In the genomic region with DNA sequence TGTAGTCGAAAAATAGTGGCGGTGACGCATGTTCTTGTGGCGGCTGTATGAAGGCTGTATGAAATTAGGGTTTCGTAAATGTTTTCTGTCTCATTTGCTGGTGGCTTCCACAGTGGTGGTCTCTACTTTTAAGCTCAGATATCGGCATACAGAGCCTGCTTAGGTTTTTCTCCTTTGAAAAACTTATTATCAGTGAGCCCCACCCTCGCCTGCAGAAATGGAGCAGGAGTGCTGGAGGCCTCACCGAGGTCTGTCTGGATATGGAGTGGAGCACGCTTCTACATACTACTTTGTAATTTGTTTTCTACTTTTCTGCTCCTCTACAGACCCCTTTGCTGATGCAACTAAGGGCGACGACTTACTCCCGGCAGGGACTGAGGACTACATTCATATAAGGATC, we compare ENCODE assay signal across 8 mouse cellular contexts. TPM values are rescaled to one million over a fixed set of nuclear protein-coding genes. Genes with fewer than 3 reads are reported as not detected.
DNase-seq lines count a peak whose midpoint lies in the region; ATAC-seq and TF ChIP-seq lines count a peak whose summit lies in the region.

No protein-coding gene starts in this region.

- peaks cover 23% of the 10 kb centered on the region for H3K36me3 ChIP-seq in heart, embryonic 15.5 days
- H3K36me3 ChIP-seq in intestine, embryonic 14.5 days (ENCODE audit: control insufficient read depth, insufficient read depth, low read length) = peaks cover 28% of the 10 kb centered on the region
- peaks cover 15% of the 10 kb centered on the region; the same call in 1 of the 2 replicates for H3K36me3 ChIP-seq in midbrain, embryonic 15.5 days (replicated peaks)

- peak overlapping the region; percentile 98 for H3K4me3 ChIP-seq in heart, embryonic 15.5 days
- H3K4me3 ChIP-seq in cortical plate, adult 2 months (ENCODE audit: insufficient read depth, low read length) = peak overlapping the region; percentile 81
- H3K4me3 ChIP-seq in intestine, embryonic 14.5 days (ENCODE audit: low read depth, low read length) = peak overlapping the region; percentile 93
- H3K4me3 ChIP-seq in midbrain, embryonic 15.5 days = peak overlapping the region; percentile 98

- peak overlapping the region; percentile 99 for H3K9ac ChIP-seq in heart, embryonic 15.5 days
- peak overlapping the region; percentile 98 for H3K9ac ChIP-seq in intestine, embryonic 14.5 days (ENCODE audit: low read length)
- peak overlapping the region; percentile 100 for H3K9ac ChIP-seq in midbrain, embryonic 15.5 days

- no peak for ATAC-seq in heart, embryonic 15.5 days (replicated peaks; ENCODE audit: insufficient number of reproducible peaks, insufficient read depth, low FRiP score, low read depth)
- ATAC-seq in intestine, embryonic 14.5 days (replicated peaks; ENCODE audit: low FRiP score, low TSS enrichment, low read depth) = no peak
- ATAC-seq in midbrain, embryonic 15.5 days (replicated peaks) = no peak

- 0 out of 2 replicates have a peak overlapping the region, but pooled peaks have one; percentile 92 for H3K27ac ChIP-seq in heart, embryonic 15.5 days
- no peak overlapping the region for H3K27ac ChIP-seq in cortical plate, adult 2 months (ENCODE audit: insufficient read depth, low read length)
- no peak overlapping the region for H3K27ac ChIP-seq in intestine, embryonic 14.5 days (ENCODE audit: low read depth)
- peak overlapping the region; percentile 95; the same call in 1 of the 2 replicates for H3K27ac ChIP-seq in midbrain, embryonic 15.5 days

- no peaks in the 10 kb centered on the region for H3K9me3 ChIP-seq in heart, embryonic 15.5 days (replicated peaks)
- no peaks in the 10 kb centered on the region for H3K9me3 ChIP-seq in intestine, embryonic 14.5 days (ENCODE audit: control insufficient read depth, low read length)
- no peaks in the 10 kb centered on the region for H3K9me3 ChIP-seq in midbrain, embryonic 15.5 days

- DNase-seq in heart, postnatal 10 days = no peak
- DNase-seq in intestine, embryonic 14.5 days (ENCODE audit: low spot score) = no peak
- DNase-seq in adrenal gland, adult 2 months = no peak
- no peak for DNase-seq in right cerebral cortex, adult 18-20 months
- DNase-seq in ovary, postnatal 36 days (ENCODE audit: low spot score) = no peak

- H3K27me3 ChIP-seq in heart, embryonic 15.5 days = no peaks in the 10 kb centered on the region
- H3K27me3 ChIP-seq in intestine, embryonic 14.5 days (replicated peaks; ENCODE audit: control insufficient read depth, insufficient read depth, low read length) = no peaks in the 10 kb centered on the region
- no peaks in the 10 kb centered on the region for H3K27me3 ChIP-seq in midbrain, embryonic 15.5 days (replicated peaks)

- TF ChIP-seq CTCF in cortical plate, adult 2 months (IDR thresholded peaks at IDR 0.05; ENCODE audit: extremely low read depth, insufficient read depth, low read length) = no peak

- no peak for TF ChIP-seq POLR2A in cortical plate, adult 2 months (IDR thresholded peaks at IDR 0.05; ENCODE audit: extremely low read depth, insufficient read depth, low read length)

- H3K4me2 ChIP-seq in heart, embryonic 15.5 days = peak overlapping the region; percentile 83
- H3K4me2 ChIP-seq in intestine, embryonic 14.5 days (ENCODE audit: low read length) = peak overlapping the region; percentile 87
- peak overlapping the region; percentile 62 for H3K4me2 ChIP-seq in midbrain, embryonic 15.5 days

- peaks cover 11% of the 10 kb centered on the region for H3K4me1 ChIP-seq in heart, embryonic 15.5 days (replicated peaks)
- peaks cover 2% of the 10 kb centered on the region; the same call in 1 of the 2 replicates for H3K4me1 ChIP-seq in cortical plate, adult 2 months (ENCODE audit: control insufficient read depth, insufficient read depth, low read length)
- peaks cover 13% of the 10 kb centered on the region for H3K4me1 ChIP-seq in intestine, embryonic 14.5 days (replicated peaks; ENCODE audit: control insufficient read depth, insufficient read depth, low read length)
- H3K4me1 ChIP-seq in midbrain, embryonic 15.5 days = peaks cover 26% of the 10 kb centered on the region

- intact Hi-C loops in heart, postnatal 10 days (cut with DNase I) = loop anchor here (10.0 kb wide), 1 partner anchor 359 kb away; no protein-coding TSS in a partner anchor

- 68% methylated on average over 12 of the region's 12 CpGs for WGBS in heart, embryonic 15.5 days
- 75% methylated on average over 12 of the region's 12 CpGs for WGBS in intestine, embryonic 14.5 days
- 72% methylated on average over 12 of the region's 12 CpGs for WGBS in midbrain, embryonic 15.5 days

RNA-seq across cellular contexts. Expression of a gene that starts 1.7 kb away (rescaled TPM):
- polyA plus RNA-seq in heart, embryonic 15.5 days (2015; fragmentation: Nextera tagmentation; extraction: Ambion mirVana) = 120 and 133 TPM in 2 replicates
- 10 to 100 TPM; 61.5 to 62.0 TPM for total RNA-seq in heart, postnatal 10 days (2021)
- polyA plus RNA-seq in cortical plate, adult 2 months (2012; rRNA removed) = 147 and 149 TPM in 2 replicates
- 159 and 173 TPM in 2 replicates for polyA plus RNA-seq in intestine, embryonic 14.5 days (2014; fragmentation: Nextera tagmentation; extraction: Ambion mirVana)
- polyA plus RNA-seq in midbrain, embryonic 15.5 days (2015; fragmentation: Nextera tagmentation; extraction: Ambion mirVana) = 294 and 304 TPM in 2 replicates
- total RNA-seq in adrenal gland, adult 2 months (2021) = 10 to 100 TPM; 55.4 to 59.7 TPM
- 105 and 114 TPM in 2 replicates for polyA plus RNA-seq in adrenal gland, adult 2 months (2012; rRNA removed)

RNA-seq across cellular contexts. Expression of a gene that starts 45.8 kb away (rescaled TPM):
- 0.23 and 0.77 TPM in 2 replicates for polyA plus RNA-seq in heart, embryonic 15.5 days (2015; fragmentation: Nextera tagmentation; extraction: Ambion mirVana)
- total RNA-seq in heart, postnatal 10 days (2021) = not detected
- polyA plus RNA-seq in cortical plate, adult 2 months (2012; rRNA removed) = 7.0 and 8.0 TPM in 2 replicates
- 3.3 and 4.0 TPM in 2 replicates for polyA plus RNA-seq in intestine, embryonic 14.5 days (2014; fragmentation: Nextera tagmentation; extraction: Ambion mirVana)
- 3.1 and 4.0 TPM in 2 replicates for polyA plus RNA-seq in midbrain, embryonic 15.5 days (2015; fragmentation: Nextera tagmentation; extraction: Ambion mirVana)
- total RNA-seq in adrenal gland, adult 2 months (2021) = 1 to 10 TPM in 1 of 2 experiments, under 1 TPM in 1; 0.66 to 2.9 TPM
- 7.8 and 13.3 TPM in 2 replicates for polyA plus RNA-seq in adrenal gland, adult 2 months (2012; rRNA removed)

Comparison
In these comparisons a context has a peak if more than half of its experiments do, and no peak if none do; other contexts are left out.
1. H3K27ac ChIP-seq: peak in heart, embryonic 15.5 days (single experiment) and midbrain, embryonic 15.5 days (single experiment); none in cortical plate, adult 2 months (single experiment) and intestine, embryonic 14.5 days (single experiment).
2. Peak in every context shown above with its lines, with median percentiles within 50 percentile points of each other: H3K4me2 ChIP-seq, H3K4me3 ChIP-seq and H3K9ac ChIP-seq.